Mouse (Mus musculus): ENCODE results near the gene AC129217.1. TPM values are rescaled to one million over a fixed set of nuclear protein-coding genes. Genes with fewer than 3 reads are reported as not detected.

Gene AC129217.1
- 7.5 TPM in 1 of 2 replicates, not detected in the other for total RNA-seq (2021)
- long read RNA-seq, experiment 1, partial matches to known transcripts: 0 of 9 reads
- long read RNA-seq, experiment 1, other reads (novel, unspliced or antisense): 9 of 9 reads
- long read RNA-seq, experiment 2: 0 reads

DNA sequence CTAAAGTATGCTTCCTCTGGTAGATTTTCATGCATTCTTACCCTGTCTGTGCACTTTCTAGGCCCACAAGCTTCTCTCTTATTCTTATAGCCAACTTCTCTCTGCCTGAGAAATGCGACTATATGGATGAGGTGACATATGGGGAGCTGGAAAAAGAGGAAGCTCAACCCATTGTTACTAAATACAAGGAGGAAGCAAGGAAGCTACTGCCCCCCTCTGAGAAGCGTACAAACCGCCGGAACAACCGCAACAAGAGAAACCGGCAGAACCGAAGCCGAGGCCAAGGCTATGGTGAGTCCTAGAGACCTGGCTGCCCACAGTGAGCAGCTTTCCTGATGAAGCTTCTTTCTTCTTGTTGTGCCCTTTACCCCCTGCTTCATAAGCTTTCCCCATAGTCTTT, at the start of gene AC129217.1:
AC129217.1 (plus strand) TSS at position 114 of the 400 bp plus-strand sequence.
- DNase-seq: no peak

DNA sequence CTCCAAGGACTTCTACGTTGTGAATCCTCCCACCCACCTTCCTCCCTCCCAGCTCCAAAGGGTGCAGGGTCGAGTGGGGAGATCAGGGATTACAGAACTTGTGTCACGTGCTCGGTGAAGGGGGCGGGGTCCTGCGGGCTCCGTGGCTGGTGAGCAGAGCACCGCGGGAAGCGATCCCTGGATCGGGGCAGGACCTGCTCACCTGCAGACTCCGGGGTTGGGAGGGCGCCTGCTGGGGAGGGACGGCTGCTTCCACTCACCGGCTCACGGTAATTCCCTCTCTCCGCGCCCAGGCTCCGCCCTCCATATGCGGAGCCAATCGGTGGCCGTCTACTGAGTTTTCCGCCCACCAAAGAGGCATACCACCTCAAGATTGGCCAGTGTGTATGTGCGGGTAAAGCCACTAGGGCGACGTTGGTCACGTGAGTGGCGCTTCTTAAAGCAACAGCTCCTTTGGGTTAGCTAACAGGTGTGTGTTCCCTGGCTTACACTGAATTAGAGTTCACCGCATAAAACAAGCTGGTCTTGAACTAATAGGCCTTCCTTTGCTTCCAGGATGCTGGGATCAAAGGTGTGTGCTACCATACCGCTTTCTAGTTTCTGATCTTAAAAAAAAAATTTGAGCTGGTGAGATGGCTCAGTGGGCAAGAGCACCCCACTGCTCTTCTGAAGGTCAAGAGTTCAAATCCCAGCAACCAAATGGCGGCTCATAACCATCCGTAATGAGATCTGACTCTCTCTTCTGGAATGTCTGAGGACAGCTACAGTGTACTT, 43.4 kb upstream of the AC129217.1 start, which contains the start of gene Taf6l:
Taf6l (minus strand) TSS at position 410 of the 774 bp plus-strand sequence.
- DNase-seq: peak; percentile 94

DNA sequence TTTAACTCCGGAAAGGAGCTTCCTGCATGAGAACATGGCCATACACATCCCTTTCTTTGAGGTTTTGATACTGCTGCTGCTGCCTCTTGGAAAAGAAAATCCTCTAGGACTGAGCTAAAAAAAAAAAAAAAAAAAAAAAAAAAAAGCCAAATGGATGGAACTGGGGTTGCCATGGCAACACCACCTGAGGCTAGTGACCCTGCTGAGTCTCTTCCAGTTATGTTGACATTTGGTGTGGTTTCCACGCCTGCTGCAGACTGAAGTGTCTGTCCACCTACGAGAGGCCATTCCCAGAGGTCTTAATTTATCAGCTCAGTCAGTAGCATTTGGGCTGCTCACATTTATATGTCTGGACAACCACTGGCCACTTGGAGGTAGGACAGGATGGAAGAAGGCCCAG, 41.1 kb upstream of the AC129217.1 start:
- DNase-seq: no peak

DNA sequence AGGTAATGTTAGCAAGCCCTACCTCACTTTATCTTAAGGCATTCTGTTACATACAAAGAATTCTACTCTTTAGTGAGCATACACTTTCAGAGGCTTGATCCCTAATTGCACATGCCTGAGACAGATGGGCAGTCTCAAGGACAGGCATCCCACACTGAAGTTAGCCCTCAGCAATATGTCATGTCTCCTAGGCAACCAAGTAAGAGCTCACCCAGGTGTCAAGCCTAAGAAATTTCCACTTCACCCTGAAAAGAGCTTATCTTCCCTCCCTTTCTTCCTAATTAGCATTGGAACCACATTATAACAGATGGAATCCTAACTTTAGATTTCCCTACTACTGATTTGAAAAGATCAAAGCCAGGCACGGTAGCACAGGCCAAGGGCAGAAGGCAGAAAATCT, 40.4 kb upstream of the AC129217.1 start:
- no peak for DNase-seq

DNA sequence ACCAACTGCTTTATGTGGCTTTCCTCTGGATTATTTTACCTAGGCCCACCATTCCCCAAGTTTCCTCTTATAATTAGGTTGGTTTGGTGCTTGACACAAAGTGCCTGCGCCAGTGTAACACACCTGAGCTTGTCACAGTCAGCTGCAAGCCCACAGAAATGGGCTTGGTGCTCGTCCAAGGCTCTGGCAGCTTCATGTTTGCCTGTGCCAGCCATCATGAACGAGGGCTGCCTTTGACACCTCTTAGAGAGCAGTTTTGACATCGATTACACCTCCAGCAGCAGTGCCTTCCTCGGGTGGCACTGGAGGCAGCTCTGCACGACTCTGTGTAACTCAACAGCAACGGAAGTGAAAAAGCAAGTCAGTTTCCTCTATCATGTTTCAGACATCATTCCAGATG, 39.4 kb upstream of the AC129217.1 start:
- no peak for DNase-seq

DNA sequence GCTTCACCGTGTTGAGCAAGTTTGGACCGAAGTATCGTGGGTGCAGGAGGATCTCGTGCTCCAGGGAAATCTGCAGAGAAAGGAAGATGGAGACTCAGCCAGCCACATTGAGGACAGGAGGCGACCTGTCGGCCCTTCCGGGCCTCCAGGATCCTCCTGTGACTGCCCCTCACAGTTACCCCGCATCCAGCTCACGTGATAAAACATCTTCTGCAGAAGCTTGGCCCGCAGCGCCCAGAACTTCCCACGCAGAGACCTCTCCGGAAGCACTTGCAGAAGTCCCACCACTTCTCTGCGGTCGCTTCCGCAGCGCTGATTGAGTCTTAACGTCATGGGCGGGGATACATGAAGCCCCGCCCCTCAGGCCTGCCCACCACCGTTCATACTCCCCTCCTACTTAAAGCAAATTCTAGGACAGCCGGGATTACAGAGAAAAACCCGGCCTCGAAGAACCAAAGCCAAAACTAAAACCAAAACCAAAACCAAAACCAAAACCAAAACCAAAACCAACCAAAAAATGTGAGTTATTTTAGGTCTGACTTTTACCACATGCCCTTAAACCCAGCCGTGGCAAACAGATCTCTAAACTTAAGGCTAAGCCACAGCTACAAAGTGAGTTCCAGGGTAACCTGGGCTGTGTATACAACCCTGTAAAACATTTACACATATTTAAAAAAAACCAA, 31.2 kb upstream of the AC129217.1 start, which contains the start of gene Polr2g:
Polr2g (minus strand) TSS at position 314 of the 683 bp plus-strand sequence.
- peak; percentile 94 for DNase-seq

DNA sequence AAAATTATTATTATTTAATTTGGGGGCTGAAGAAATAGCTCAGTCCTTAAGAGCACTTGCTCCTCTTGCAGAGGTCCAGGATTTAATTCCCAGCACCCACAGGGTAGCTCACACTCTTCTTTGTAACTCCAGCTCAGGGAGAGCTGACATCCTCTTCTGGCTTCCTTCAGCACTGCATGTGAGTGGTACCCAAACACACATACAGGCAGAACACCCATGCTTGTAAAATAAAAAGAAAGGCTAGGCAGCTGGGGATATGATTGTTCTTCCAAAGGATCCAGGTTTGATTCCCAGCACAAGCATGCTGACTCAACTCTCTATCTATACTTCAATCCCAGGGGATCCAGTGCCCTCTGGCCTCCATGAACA, 30.6 kb upstream of the AC129217.1 start:
- DNase-seq: no peak

DNA sequence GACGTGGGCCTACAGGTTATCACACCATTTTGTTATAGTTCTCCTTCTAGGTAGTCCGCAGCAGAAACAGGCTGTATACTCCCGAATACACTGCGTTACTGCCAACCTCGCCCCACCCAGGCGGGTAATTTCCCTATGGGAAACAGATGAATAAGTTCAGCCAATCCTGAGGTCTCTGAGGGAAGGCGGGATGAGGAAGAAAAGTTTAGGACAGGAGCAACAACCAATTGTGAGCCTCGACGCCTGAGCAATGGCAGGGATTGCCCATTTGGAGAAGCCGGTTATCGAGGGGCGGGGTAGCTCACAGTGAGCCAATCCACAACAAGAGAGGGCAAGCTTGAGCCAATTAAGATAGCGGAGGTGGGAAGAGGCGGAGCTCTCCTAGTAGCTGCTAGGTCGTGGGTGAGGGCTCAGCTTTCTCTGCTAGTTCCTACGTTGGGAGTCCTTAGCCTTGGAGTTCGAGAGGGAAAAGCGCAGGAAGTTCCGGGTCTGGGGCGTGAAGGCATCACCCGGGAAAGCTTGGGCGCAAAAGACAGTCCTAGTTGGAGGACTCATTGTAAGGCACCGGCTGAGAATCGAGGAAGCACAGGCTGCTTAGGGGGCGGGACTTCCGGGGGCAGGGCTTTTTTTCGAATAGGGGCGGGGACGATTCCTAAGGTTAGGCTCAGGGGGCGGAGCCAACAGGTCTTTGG, 27.3 kb upstream of the AC129217.1 start, which contains the start of gene Zbtb3:
Zbtb3 (plus strand) TSS at position 426 of the 692 bp plus-strand sequence.
- peak; percentile 96 for DNase-seq

DNA sequence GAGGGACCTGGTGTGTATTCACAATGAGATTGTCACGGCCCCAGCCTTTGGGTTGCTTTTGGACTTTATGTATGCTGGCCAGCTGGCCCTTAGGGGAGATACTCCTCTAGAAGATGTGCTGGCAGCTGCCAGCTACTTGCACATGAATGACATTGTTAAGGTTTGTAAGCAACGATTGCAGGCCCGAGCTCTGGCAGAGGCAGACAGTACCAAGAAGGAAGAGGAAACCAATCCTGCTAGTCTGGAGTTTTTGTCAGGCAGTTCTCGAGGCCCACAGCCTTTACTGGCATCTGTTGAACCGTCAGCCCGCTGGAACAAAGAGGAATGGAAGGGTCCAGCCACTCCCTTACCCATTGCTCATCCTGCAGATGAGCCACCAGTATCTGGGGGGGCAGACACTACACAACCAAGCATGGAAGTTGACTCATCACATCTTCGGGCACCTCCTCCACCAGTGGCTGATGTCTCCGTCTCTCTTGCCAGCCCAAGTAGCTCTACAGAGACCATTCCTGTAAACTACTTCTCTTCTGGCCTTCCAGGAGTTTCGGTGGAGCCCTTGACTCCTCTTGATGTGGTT, 26.3 kb upstream of the AC129217.1 start:
- DNase-seq: no peak

DNA sequence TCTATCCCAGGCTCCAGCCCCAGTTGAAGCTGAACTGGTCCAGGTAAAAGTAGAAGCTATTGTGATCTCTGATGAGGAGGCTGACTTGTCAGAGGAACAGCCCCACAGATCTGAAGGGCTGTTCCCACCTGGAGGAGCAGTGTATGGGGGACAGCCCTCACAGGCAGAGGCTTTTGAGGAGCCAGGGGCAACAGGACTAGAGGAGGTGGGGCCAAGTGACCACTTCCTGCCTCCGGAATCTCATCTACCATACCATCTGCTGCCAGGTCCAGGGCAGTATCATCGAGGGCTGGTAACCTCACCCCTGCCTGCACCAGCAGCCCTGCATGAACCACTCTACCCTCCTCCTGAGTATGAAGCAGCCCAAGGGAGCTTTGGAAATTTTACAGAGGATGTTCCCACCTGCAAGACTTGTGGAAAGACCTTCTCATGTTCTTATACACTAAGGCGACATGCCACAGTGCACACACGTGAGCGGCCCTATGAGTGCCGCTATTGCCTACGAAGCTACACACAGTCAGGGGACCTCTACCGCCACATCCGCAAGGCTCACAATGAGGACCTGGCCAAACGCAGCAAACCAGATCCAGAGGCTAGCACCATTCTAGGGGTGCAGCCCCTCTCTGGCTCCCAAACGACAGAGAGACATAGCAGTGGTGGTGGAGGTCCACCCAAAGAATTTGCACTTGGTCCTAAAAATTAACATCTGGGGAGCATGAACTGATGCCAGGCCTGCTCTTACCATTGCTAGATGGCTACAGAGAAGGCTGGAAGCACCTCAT, 25.5 kb upstream of the AC129217.1 start:
- DNase-seq: no peak

DNA sequence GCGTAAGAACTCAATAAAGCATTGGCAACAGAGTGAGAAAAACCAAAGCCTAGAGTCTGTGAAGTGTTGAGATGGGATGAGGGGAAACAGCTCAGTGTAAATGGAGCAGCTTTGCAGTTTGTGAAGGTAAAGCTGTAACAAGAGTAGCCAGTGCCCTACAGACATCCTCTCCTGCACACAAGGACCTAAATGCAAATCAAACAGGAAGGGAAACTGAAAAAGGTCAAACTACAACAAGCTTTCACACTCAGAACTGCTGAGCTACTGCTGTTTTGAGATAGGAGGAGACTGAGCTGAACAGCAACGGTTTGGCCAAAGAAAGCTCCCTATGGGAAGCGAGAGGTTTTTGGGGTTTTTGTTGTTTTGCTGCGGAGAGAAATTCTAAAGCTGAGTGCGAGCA, 22.8 kb upstream of the AC129217.1 start:
- no peak for DNase-seq

DNA sequence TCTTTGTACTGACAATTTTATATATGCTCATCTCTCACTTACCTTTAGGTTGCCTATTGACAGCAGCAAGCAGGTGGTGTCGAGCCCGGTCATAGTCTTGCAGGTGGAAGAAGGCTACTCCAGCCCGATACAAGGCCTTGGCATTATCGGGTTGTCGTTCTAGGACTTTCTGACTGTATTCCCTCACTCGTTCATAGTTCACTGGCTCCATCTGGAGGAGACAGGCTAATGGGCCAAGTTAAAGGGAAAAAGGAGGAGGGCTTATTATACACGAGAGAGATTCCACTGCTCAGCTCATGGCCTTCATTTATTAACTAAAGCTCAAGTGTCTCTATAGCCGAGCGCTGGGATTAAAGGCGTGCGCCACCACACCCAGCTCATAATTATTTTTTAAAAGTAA, 13.8 kb upstream of the AC129217.1 start:
- peak; percentile 44 for DNase-seq

DNA sequence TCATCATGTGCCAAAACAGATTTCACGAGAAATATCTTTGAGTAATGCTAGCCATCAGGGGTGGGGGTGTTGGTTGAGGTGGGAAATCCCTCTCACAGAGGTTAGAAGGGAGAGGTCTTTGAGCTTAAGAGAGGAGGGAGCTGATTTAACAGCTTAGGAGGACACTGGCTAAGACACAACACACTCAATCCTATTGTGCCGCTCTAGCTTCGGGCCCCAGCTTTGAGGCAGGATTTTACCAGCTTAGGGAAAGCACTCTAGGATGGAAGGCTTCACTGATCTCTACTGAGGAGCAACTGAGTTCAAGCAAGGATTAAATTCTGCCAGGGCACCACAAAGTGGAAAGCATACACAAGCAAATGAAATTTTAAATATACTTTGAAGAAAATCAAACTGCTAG, 12.6 kb upstream of the AC129217.1 start:
- DNase-seq: no peak

DNA sequence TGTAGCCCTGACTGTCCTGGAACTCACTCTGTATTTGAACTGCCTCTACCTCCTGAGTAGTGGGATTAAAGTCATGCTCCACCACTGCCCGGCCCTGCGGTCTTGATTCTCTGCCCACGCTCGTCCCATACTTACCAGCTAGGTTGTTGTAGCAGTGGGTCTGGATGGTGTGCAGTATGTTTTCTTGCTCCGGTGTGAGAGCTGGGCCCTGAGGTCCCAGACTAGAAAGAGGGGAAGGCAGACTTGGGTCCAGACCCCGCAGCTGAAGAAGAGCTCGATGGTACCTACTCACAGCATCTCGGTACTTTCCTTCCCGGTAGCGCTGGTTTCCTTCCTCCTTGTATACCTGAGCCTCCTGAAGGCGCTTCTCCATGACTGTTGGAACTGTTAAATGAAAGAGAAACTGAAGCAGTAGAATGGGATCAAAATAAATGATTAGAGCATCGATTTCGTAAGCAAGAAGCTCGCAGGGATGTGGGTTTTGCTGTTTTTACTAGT, 11.2 kb upstream of the AC129217.1 start:
- DNase-seq: no peak

DNA sequence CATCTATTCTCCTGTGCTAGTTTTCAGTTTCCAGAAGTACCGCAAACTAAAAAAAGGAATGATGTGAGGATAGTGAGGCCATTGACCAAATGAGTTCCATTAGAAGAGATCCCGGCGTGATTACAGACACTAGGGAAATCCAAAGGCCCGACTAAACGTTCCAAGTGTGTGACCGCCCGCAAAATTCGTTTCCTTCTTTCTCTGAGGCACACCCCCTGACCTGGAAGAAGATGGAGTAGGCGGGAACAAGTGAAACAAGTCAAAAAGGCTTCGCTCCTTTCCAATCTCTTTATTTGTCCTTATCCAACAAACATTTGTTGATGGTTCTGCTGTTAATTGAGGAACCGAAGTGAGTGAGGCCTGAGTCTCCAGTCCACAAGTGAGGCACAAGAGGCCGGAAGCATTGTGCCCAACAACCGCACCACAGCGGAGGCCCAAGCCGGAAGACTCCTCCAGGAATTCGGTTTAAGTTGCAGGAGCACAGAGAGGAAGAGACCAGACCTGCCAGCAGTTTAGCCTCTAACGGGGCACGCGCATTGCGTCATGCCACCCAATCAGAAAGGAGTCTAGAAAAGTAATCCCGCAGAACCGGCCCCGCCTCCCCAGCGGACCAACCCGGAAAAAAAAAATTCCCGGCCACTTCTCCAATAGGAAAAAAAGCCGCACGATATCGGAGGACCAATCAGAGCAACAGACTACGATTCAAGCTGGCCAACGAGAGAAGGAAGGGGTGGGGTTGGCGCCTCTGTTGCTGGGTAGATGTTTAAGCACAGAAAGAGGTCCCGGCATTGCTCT, 10.6 kb upstream of the AC129217.1 start, which contains the start of gene Ttc9c:
Ttc9c (minus strand) TSS at position 533 of the 795 bp plus-strand sequence.
- peak; percentile 98 for DNase-seq

DNA sequence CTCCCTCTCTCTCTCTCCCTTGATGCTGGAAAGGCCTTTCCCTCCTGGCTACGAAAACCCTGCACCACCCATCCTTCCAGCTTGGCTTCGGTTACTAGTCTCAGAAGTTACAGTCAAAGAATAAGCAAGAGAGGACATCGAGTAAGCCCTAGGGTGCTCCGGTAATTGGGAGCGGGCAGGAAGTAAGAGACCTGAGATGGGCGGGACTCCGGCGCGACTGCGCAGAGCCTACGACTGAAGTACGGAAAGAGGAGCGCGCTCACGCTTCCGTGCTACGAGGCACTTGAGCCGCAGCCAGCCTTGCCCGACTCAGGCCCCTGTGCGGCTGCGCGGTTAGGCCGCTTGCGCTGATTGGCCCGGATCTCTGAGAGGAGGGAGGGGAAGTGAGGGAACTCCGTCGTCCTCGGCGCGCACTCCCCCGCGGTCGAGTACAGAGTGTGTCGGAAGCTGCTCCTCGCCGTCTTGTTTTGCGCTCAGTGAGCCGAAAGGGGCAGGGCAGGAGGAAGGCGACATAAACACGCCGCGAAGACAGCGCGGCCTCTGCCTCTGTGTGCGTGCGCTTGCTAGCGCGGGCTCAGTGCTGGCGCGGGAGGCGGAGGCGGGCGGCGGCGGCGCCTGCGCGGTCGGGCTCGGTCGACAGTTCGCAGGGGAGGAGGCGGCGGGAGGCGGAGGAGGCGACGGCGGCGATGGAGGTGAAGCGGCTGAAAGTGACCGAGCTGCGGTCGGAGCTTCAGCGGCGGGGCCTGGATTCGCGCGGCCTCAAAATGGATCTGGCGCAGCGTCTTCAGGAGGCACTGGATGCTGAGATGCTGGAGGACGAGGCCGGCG, 9.8 kb upstream of the AC129217.1 start, which contains the start of gene Hnrnpul2:
Hnrnpul2 (plus strand) TSS at position 415 of the 828 bp plus-strand sequence.
- peak; percentile 99 for DNase-seq

DNA sequence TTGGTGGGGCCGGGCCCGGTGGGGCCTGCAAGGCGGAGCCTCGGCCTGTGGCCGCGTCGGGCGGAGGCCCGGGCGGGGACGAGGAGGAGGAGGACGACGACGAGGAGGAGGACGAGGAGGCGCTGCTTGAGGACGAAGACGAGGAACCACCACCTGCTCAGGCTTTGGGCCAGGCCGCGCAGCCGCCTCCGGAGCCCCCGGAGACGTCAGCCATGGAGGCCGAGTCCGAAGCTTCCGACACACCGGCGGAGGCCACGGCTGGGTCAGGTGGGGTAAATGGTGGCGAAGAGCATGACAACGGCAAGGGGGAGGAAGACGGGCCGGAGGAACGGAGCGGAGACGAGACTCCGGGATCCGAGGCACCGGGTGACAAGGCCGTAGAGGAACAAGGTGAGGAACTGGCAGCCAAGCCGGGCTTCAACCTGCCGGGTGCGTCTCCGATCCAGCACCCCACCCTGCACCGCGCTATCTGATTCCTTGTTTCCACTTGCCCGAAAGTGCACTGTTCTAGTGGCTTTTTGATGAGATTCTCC, 9.1 kb upstream of the AC129217.1 start:
- DNase-seq: no peak

DNA sequence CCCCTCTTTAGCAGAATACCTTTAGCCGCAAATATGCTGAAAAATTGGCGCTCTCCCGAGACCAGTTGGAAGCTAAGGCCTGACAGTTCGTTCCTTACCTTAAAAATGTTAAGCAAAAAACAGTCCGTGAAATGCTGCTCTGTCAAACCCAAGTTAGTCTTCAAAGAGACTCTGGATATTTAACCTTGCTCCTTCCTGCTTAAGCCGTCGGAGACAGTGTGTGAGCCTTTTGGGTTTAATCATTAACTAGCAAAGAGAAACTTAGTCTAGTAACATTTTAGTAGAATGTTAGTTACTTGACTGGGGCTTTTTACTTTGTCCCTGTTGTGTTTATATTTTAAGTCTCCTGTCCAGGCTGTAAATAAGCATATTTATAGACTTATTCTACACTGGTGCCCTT, 8.4 kb upstream of the AC129217.1 start:
- no peak for DNase-seq

DNA sequence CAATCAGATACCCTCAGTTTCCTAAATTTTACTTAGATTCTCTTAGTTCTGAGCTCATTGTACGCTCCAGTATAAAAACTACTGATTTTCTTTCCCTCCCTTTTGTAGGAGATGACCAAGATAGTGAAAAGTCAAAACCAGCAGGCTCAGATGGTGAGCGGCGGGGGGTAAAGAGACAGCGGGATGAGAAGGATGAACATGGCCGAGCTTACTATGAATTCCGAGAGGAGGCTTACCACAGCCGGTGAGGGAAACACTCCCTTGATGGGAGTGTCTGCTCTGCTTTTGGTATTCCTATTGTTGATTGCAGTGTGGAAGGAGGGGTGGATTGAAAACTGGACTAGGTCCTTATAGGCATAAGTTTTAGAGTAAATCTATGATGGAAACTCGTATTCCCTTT, 6.9 kb upstream of the AC129217.1 start:
- DNase-seq: no peak

Measured in adrenal gland, postnatal 14 days (tissue).